ENCODE assay signal across 16 mouse cellular contexts in the genomic region with DNA sequence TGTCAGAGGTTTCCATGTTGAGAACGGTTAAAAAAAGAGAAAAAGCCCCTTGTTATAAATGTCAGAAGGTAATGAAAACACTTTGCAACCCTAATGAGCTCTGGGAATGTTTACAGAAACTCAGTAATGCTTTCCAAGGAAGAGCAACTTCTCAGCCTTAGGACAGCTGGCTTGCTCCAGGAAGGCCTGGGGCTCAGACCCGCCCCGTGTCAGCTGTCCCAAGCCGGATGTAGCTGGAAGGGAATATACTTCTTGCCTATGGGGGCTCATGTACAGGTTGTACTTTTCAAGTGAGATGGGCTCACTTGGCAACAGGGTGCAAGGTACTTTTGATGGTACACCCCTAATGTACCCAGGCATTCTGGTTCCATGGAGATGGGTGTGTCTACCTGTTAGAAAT.
"Had no signal": no experiment of that assay in that cellular context is flagged by ENCODE, and none has a peak within 500 bp of the region (broad histone marks: within the 10 kb centered on the region; RNA-seq: fewer than 3 reads in every experiment).

No protein-coding gene starts in this region.

- H3K4me1 ChIP-seq: neural tube, embryonic 12.5 days; neural tube, embryonic 13.5 days; neural tube, embryonic 15.5 days; stomach, embryonic 15.5 days had no signal

- DNase-seq: retina, postnatal 1 day; right cerebral cortex, adult 18-20 months; right cerebral cortex, postnatal 14 days; right cerebral cortex, postnatal 25 days; right cerebral cortex, postnatal 4 days; spleen, adult 18-20 months; thymus, adult 18-20 months; thymus, adult 2 months; thymus, postnatal 14 days; thymus, postnatal 25 days; thymus, postnatal 36 days; thymus, postnatal 4 days had no signal

- H3K36me3 ChIP-seq: neural tube, embryonic 12.5 days; neural tube, embryonic 13.5 days; neural tube, embryonic 15.5 days; stomach, embryonic 15.5 days had no signal

- H3K4me2 ChIP-seq: neural tube, embryonic 12.5 days; neural tube, embryonic 13.5 days; neural tube, embryonic 15.5 days; stomach, embryonic 15.5 days had no signal

- H3K27ac ChIP-seq: neural tube, embryonic 12.5 days; neural tube, embryonic 13.5 days; neural tube, embryonic 15.5 days; stomach, embryonic 15.5 days had no signal

- H3K9ac ChIP-seq: neural tube, embryonic 12.5 days; neural tube, embryonic 13.5 days; neural tube, embryonic 15.5 days; stomach, embryonic 15.5 days had no signal

- H3K4me3 ChIP-seq: neural tube, embryonic 12.5 days; neural tube, embryonic 13.5 days; neural tube, embryonic 15.5 days; stomach, embryonic 15.5 days had no signal

- H3K27me3 ChIP-seq: neural tube, embryonic 12.5 days; neural tube, embryonic 13.5 days; neural tube, embryonic 15.5 days; stomach, embryonic 15.5 days had no signal

- H3K9me3 ChIP-seq: neural tube, embryonic 12.5 days; neural tube, embryonic 13.5 days; neural tube, embryonic 15.5 days; stomach, embryonic 15.5 days had no signal
